Mouse (Mus musculus): ENCODE measurements around the gene Hoxb6. TPM values are rescaled to one million over a fixed set of nuclear protein-coding genes. Genes with fewer than 3 reads are reported as not detected.

The Hoxb6 gene
- polyA plus RNA-seq, 1 experiment from 2014 or later = 87.2 TPM

GRCm38 (mm10) chr11:96295092-96295835, 3.0 kb downstream of the Hoxb6 start:
- WGBS = under 1% methylated on average over 30 of the region's 30 CpGs
- peak overlapping the region; percentile 96 for H3K4me3 ChIP-seq (ENCODE audit: low read depth, low read length)
- ATAC-seq (ENCODE audit: insufficient read depth, low FRiP score, low TSS enrichment) = no peak

DNA sequence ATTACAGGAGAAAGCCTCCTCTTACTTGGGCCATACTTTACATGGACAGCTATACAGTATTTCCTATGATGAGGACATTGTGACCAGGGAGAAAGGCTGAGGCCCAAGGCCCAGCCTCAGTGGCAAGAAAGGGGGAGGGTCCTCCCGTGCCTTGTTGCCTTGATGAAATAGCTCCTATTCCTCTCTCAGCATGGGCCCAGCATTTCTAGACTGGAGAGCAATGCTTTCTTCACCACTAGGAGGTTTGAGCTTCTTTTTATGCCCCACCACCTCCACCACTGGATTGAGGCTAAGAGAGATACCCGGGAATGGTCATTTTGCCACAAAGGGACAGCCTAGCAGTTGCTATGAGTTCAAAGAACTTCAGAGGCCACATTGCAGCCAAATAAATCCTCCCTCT, 4.7 kb downstream of the Hoxb6 start:
- peak overlapping the region; percentile 100 for H3K9ac ChIP-seq (ENCODE audit: low read length)
- 0 out of 2 replicates have a peak, but pooled peaks cover 2% of the 10 kb centered on the region for H3K27me3 ChIP-seq (ENCODE audit: control insufficient read depth, insufficient read depth, low read length)
- H3K27ac ChIP-seq (ENCODE audit: low read depth, low read length) = peak overlapping the region; percentile 100
- peaks cover 20% of the 10 kb centered on the region for H3K4me1 ChIP-seq (ENCODE audit: control insufficient read depth, insufficient read depth, low read length)
- H3K9me3 ChIP-seq (ENCODE audit: control insufficient read depth, low read length) = no peaks in the 10 kb centered on the region
- H3K36me3 ChIP-seq (ENCODE audit: control insufficient read depth, insufficient read depth, low read length) = no peaks in the 10 kb centered on the region
- H3K4me3 ChIP-seq (ENCODE audit: low read depth, low read length) = peak overlapping the region; percentile 96
- DNase-seq (ENCODE audit: low spot score) (no peak), ATAC-seq (ENCODE audit: insufficient read depth, low FRiP score, low TSS enrichment) (no peak)
- WGBS = 3% methylated on average over 2 of the region's 2 CpGs
- peak overlapping the region; percentile 100 for H3K4me2 ChIP-seq (ENCODE audit: low read depth)

More at GRCm38 (mm10) chr11:96295092-96295835, 3.0 kb downstream of the Hoxb6 start:
- H3K36me3 ChIP-seq (ENCODE audit: control insufficient read depth, insufficient read depth, low read length) = no peaks in the 10 kb centered on the region
- peaks cover 17% of the 10 kb centered on the region for H3K4me1 ChIP-seq (ENCODE audit: control insufficient read depth, insufficient read depth, low read length)
- no peak for DNase-seq (ENCODE audit: low spot score)
- peak overlapping the region; percentile 100 for H3K9ac ChIP-seq (ENCODE audit: low read length)
- H3K4me2 ChIP-seq (ENCODE audit: low read depth) = peak overlapping the region; percentile 100
- no peaks in the 10 kb centered on the region for H3K9me3 ChIP-seq (ENCODE audit: control insufficient read depth, low read length)
- 0 out of 2 replicates have a peak, but pooled peaks cover 2% of the 10 kb centered on the region for H3K27me3 ChIP-seq (ENCODE audit: control insufficient read depth, insufficient read depth, low read length)
- peak overlapping the region; percentile 100 for H3K27ac ChIP-seq (ENCODE audit: low read depth, low read length)

DNA sequence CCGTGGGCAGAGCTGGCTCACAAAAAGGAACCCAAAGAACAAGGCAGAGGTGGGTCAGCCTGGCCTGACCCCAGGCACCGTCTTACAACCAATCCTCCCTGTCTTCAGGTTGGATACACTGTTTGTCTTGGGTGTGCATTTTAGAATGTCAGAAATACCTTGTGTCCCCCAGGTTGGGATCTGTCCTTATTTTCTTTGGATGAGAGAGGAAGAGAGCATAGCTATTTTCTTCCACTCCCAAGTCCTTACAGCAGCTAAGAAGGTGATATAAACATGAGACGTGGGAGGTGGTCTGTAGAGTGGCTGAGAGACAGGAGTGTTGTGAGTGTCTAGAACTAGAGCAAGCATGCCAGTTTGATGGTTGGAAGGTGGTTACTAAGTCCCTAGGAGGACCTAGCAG, 5.2 kb downstream of the Hoxb6 start:
- peak overlapping the region; percentile 100 for H3K27ac ChIP-seq (ENCODE audit: low read depth, low read length)
- H3K27me3 ChIP-seq (ENCODE audit: control insufficient read depth, insufficient read depth, low read length) = 0 out of 2 replicates have a peak, but pooled peaks cover 2% of the 10 kb centered on the region
- peak overlapping the region; percentile 100 for H3K9ac ChIP-seq (ENCODE audit: low read length)
- H3K9me3 ChIP-seq (ENCODE audit: control insufficient read depth, low read length) = no peaks in the 10 kb centered on the region
- peak overlapping the region; percentile 100 for H3K4me2 ChIP-seq (ENCODE audit: low read depth)
- ATAC-seq (ENCODE audit: insufficient read depth, low FRiP score, low TSS enrichment) = no peak
- no peaks in the 10 kb centered on the region for H3K36me3 ChIP-seq (ENCODE audit: control insufficient read depth, insufficient read depth, low read length)
- 8% methylated on average over 3 of the region's 3 CpGs for WGBS
- peak overlapping the region; percentile 96 for H3K4me3 ChIP-seq (ENCODE audit: low read depth, low read length)
- no peak for DNase-seq (ENCODE audit: low spot score)
- peaks cover 20% of the 10 kb centered on the region for H3K4me1 ChIP-seq (ENCODE audit: control insufficient read depth, insufficient read depth, low read length)

GRCm38 (mm10) chr11:96297968-96298635, 5.8 kb downstream of the Hoxb6 start:
- DNase-seq (ENCODE audit: low spot score) = no peak
- H3K4me2 ChIP-seq (ENCODE audit: low read depth) = peak overlapping the region; percentile 100
- peak overlapping the region; percentile 100 for H3K9ac ChIP-seq (ENCODE audit: low read length)
- 4% methylated on average over 11 of the region's 11 CpGs for WGBS
- no peaks in the 10 kb centered on the region for H3K9me3 ChIP-seq (ENCODE audit: control insufficient read depth, low read length)
- H3K36me3 ChIP-seq (ENCODE audit: control insufficient read depth, insufficient read depth, low read length) = no peaks in the 10 kb centered on the region
- H3K4me1 ChIP-seq (ENCODE audit: control insufficient read depth, insufficient read depth, low read length) = peaks cover 20% of the 10 kb centered on the region
- peak overlapping the region; percentile 96 for H3K4me3 ChIP-seq (ENCODE audit: low read depth, low read length)
- H3K27me3 ChIP-seq (ENCODE audit: control insufficient read depth, insufficient read depth, low read length) = 0 out of 2 replicates have a peak, but pooled peaks cover 2% of the 10 kb centered on the region
- H3K27ac ChIP-seq (ENCODE audit: low read depth, low read length) = peak overlapping the region; percentile 100
- no peak for ATAC-seq (ENCODE audit: insufficient read depth, low FRiP score, low TSS enrichment)

DNA sequence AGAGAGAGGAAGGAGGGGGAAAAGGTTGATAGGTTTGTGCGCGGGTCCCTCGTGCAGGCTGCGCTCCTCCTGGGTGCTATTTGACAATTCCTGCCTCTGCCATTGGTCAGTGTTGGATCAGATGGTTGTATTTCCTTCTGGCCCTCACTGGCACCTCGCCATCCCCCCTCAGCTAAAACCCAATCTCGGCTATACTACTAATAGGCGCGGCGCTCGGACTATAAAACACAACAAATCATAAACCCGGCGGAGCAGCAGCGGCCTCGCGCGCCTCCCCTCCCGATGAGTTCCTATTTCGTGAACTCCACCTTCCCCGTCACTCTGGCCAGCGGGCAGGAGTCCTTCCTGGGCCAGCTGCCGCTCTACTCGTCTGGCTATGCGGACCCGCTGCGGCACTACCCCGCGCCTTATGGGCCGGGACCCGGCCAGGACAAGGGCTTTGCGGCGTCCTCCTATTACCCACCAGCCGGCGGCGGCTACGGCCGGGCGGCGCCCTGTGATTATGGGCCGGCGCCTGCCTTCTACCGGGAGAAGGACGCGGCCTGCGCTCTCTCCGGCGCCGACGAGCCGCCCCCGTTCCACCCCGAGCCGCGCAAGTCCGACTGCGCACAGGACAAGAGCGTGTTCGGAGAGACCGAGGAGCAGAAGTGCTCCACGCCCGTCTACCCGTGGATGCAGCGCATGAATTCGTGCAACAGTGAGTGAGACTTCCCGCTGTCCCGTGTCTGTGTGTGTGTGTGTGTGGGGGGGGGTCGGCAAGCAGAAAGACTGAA, 6.8 kb downstream of the Hoxb6 start:
- WGBS = under 1% methylated on average over 66 of the region's 66 CpGs
- peak overlapping the region; percentile 100 for H3K4me2 ChIP-seq (ENCODE audit: low read depth)
- no peaks in the 10 kb centered on the region for H3K36me3 ChIP-seq (ENCODE audit: control insufficient read depth, insufficient read depth, low read length)
- no peaks in the 10 kb centered on the region for H3K9me3 ChIP-seq (ENCODE audit: control insufficient read depth, low read length)
- peaks cover 20% of the 10 kb centered on the region for H3K4me1 ChIP-seq (ENCODE audit: control insufficient read depth, insufficient read depth, low read length)
- H3K4me3 ChIP-seq (ENCODE audit: low read depth, low read length) = peak overlapping the region; percentile 96
- no peak for DNase-seq (ENCODE audit: low spot score)
- peak overlapping the region; percentile 100 for H3K9ac ChIP-seq (ENCODE audit: low read length)
- peak overlapping the region; percentile 100 for H3K27ac ChIP-seq (ENCODE audit: low read depth, low read length)
- no peak for ATAC-seq (ENCODE audit: insufficient read depth, low FRiP score, low TSS enrichment)
- 0 out of 2 replicates have a peak, but pooled peaks cover 2% of the 10 kb centered on the region for H3K27me3 ChIP-seq (ENCODE audit: control insufficient read depth, insufficient read depth, low read length)

GRCm38 (mm10) chr11:96299781-96300180, 7.5 kb downstream of the Hoxb6 start:
- H3K9ac ChIP-seq (ENCODE audit: low read length) = peak overlapping the region; percentile 100
- WGBS = under 1% methylated on average over 9 of the region's 9 CpGs
- ATAC-seq (ENCODE audit: insufficient read depth, low FRiP score, low TSS enrichment) (no peak), DNase-seq (ENCODE audit: low spot score) (no peak)
- H3K36me3 ChIP-seq (ENCODE audit: control insufficient read depth, insufficient read depth, low read length) = no peaks in the 10 kb centered on the region
- H3K4me1 ChIP-seq (ENCODE audit: control insufficient read depth, insufficient read depth, low read length) = peaks cover 20% of the 10 kb centered on the region
- 0 out of 2 replicates have a peak, but pooled peaks cover 2% of the 10 kb centered on the region for H3K27me3 ChIP-seq (ENCODE audit: control insufficient read depth, insufficient read depth, low read length)
- no peaks in the 10 kb centered on the region for H3K9me3 ChIP-seq (ENCODE audit: control insufficient read depth, low read length)
- H3K4me3 ChIP-seq (ENCODE audit: low read depth, low read length) = peak overlapping the region; percentile 96
- H3K4me2 ChIP-seq (ENCODE audit: low read depth) = peak overlapping the region; percentile 100
- peak overlapping the region; percentile 100 for H3K27ac ChIP-seq (ENCODE audit: low read depth, low read length)

- Histone ChIP-seq H3K27ac (ENCODE audit: low read depth, low read length) (peak overlapping the region; percentile 100), H3K4me2 (ENCODE audit: low read depth) (peak overlapping the region; percentile 100), H3K9me3 (ENCODE audit: control insufficient read depth, low read length) (no peaks in the 10 kb centered on the region), H3K36me3 (ENCODE audit: control insufficient read depth, insufficient read depth, low read length) (no peaks in the 10 kb centered on the region; the same call in 1 of the 2 replicates), H3K27me3 (ENCODE audit: control insufficient read depth, insufficient read depth, low read length) (0 out of 2 replicates have a peak, but pooled peaks cover 2% of the 10 kb centered on the region), H3K4me3 (ENCODE audit: low read depth, low read length) (peak overlapping the region; percentile 96), H3K9ac (ENCODE audit: low read length) (peak overlapping the region; percentile 100), H3K4me1 (ENCODE audit: control insufficient read depth, insufficient read depth, low read length) (peaks cover 21% of the 10 kb centered on the region)
- WGBS = 2% methylated on average over 33 of the region's 35 CpGs
- no peak for DNase-seq (ENCODE audit: low spot score)
- no peak for ATAC-seq (ENCODE audit: insufficient read depth, low FRiP score, low TSS enrichment)
Measured at GRCm38 (mm10) chr11:96300354-96301063, 8.2 kb downstream of the Hoxb6 start.

- peak overlapping the region; percentile 100 for H3K4me2 ChIP-seq (ENCODE audit: low read depth)
- WGBS = 6% methylated on average over 10 of the region's 10 CpGs
- DNase-seq (ENCODE audit: low spot score) (no peak), ATAC-seq (ENCODE audit: insufficient read depth, low FRiP score, low TSS enrichment) (no peak)
- H3K27me3 ChIP-seq (ENCODE audit: control insufficient read depth, insufficient read depth, low read length) = 0 out of 2 replicates have a peak, but pooled peaks cover 2% of the 10 kb centered on the region
- no peaks in the 10 kb centered on the region; the same call in 1 of the 2 replicates for H3K36me3 ChIP-seq (ENCODE audit: control insufficient read depth, insufficient read depth, low read length)
- H3K4me1 ChIP-seq (ENCODE audit: control insufficient read depth, insufficient read depth, low read length) = peaks cover 26% of the 10 kb centered on the region
- no peaks in the 10 kb centered on the region for H3K9me3 ChIP-seq (ENCODE audit: control insufficient read depth, low read length)
- peak overlapping the region; percentile 96 for H3K4me3 ChIP-seq (ENCODE audit: low read depth, low read length)
- peak overlapping the region; percentile 100 for H3K27ac ChIP-seq (ENCODE audit: low read depth, low read length)
- peak overlapping the region; percentile 100 for H3K9ac ChIP-seq (ENCODE audit: low read length)
Measured at GRCm38 (mm10) chr11:96301064-96301431, 8.8 kb downstream of the Hoxb6 start.

Data from neural tube, embryonic 11.5 days (tissue).